Mouse (Mus musculus) CD4-positive, CD25-positive, alpha-beta regulatory T cell, adult 9 weeks (primary cell): Measurements from ENCODE around the gene Rufy1. TPM values are rescaled to one million over a fixed set of nuclear protein-coding genes. Genes with fewer than 3 reads are reported as not detected.

Source experiments
- polyA plus RNA-seq: library from polyadenylated mRNA; unstranded; fragments of 100-300 nt; shearing (Covaris generic); gene quantifications from one replicate; pipeline ENCODE4 v1.2.1, GENCODE M21; 2017

Rufy1 gene
- 12.5 TPM for polyA plus RNA-seq

GRCm38 (mm10) chr11:50430277-50431133, at the start of gene Rufy1:
TSS of gene Rufy1 (minus strand) at chr11:50431125.

GRCm38 (mm10) chr11:50376911-50377891, 53.7 kb downstream of the Rufy1 start, which contains the start of gene Hnrnph1:
TSS of gene Hnrnph1 (plus strand) at chr11:50376990.

DNA sequence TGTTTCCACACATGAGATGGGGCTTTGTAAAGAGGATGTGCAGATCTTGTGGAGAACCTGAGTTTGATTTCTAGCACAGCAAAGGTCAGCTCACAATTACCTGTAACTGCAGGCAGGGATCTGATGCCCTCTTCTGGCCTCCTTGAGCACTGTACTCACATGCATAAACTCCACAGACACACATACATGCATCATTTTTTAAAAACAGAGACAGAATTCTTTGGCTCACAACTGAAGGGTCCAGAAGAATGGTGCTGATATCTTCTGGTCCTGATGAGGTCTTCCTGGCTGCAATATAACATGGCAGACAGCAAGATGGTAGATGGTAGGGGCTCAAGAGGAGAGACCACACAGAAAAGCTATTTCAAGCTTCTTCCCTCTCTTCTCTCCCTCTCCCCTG, 76.8 kb downstream of the Rufy1 start, which contains the start of gene Cby3:
Gene Cby3, plus strand, starts transcription at position 301 of the 400 bp plus-strand sequence.

Other genes starting within 250 kb of the Rufy1 start
- gene Sqstm1, start 220.3 kb downstream of the Rufy1 start, polyA plus RNA-seq, result 288 TPM
- gene Mgat4b, start 220.2 kb downstream of the Rufy1 start, polyA plus RNA-seq, result 1.0 TPM
- gene Ltc4s, start 192.5 kb downstream of the Rufy1 start, polyA plus RNA-seq, result 2.3 TPM
- gene Maml1, start 138.8 kb downstream of the Rufy1 start, polyA plus RNA-seq, result 2.0 TPM
- gene Canx, start 105.5 kb downstream of the Rufy1 start, polyA plus RNA-seq, result 205 TPM
- not detected for gene Cby3, start 76.7 kb downstream of the Rufy1 start, polyA plus RNA-seq
- 268 TPM for gene Hnrnph1, start 54.1 kb downstream of the Rufy1 start, polyA plus RNA-seq
- not detected for gene Adamts2, start 171.0 kb upstream of the Rufy1 start, polyA plus RNA-seq